Mouse (Mus musculus) heart, postnatal 14 days (tissue): ENCODE results near the gene Zfhx3. TPM values are rescaled to one million over a fixed set of nuclear protein-coding genes. Genes with fewer than 3 reads are reported as not detected.
"Not testable (repeated sequence)": the region's sequence is repeated elsewhere in the genome, so short reads cannot be mapped to it uniquely, and the experiment has no call there.

Experiments used
- DNase-seq, 2 experiments: peaks; one replicate each; pipeline ENCODE4 v3.0.0; 2021 to 2022
- intact Hi-C: fragments of 180-260 bp; cut with DNase I; formaldehyde crosslinking; loops from one replicate; pipeline ENCODE4 v1.15.1; 2025
- long read RNA-seq, 2 experiments: library from polyadenylated mRNA; stranded (forward); transcript quantifications; one replicate each; pipeline ENCODE4 v2.0.0; 2021
- total RNA-seq, 2 experiments: library from RNA; stranded (reverse); gene quantifications; 2 replicates each; pipeline ENCODE4 v1.2.3; 2021

The Zfhx3 gene
- 1 to 10 TPM; 8.2 to 8.8 TPM for total RNA-seq
- long read RNA-seq, experiment 1, partial matches to known transcripts: 0 of 2 reads
- long read RNA-seq, experiment 1, other reads (novel, unspliced or antisense): 2 of 2 reads
- long read RNA-seq, experiment 2, partial matches to known transcripts: 1 of 2 reads
- long read RNA-seq, experiment 2, other reads (novel, unspliced or antisense): 1 of 2 reads

- no peak for DNase-seq
- intact Hi-C loops: no loop called here
These were observed at the start of gene Zfhx3 for GRCm38 (mm10) chr8:107941922-107942694. Gene Zfhx3 (plus strand): TSS chr8:107942644.

DNA sequence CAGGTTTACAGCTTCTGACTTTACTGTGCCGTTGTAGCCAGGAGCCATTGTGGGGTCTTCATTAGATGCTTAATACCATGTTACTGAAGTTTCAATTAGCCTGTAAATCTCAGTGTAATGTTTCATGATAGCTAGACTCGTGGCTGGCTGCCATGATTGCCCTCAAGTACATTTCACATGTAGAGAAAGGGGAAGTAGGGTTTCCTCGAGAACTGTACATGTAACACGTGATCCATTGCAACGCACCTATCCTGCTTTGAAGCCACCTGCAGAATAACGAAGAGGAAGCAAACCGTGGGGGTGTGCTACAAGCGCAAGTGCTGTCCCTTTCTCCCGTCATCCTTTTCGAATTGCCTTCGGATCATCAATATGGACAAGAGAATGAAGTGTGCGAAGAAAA lies 23.5 kb upstream of the Zfhx3 start:
- DNase-seq: no peak
- intact Hi-C loops: no loop called here

DNA sequence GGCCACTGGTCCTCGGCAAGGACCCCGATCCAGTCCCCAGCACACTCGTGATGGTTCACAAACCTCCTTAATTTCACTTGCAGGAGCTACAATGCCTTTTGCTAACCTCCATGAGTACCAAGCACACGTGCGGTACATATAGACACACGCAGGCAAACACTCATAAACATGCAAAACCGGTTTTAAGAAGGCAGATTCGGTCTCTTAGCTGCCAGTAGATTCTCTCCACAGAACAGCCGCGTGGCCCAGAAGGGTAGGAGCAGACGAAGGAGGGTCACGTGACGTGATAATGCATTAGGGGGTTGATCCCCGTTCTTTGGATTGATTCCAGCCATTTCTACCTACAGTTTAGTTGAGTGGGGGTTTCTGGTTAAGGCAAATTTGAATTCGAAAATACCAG lies 16.3 kb upstream of the Zfhx3 start:
- DNase-seq: no peak
- intact Hi-C loops: no loop called here

- intact Hi-C loops: no loop called here
- DNase-seq: no peak
These were observed 5.7 kb upstream of the Zfhx3 start for GRCm38 (mm10) chr8:107936725-107937124.

DNA sequence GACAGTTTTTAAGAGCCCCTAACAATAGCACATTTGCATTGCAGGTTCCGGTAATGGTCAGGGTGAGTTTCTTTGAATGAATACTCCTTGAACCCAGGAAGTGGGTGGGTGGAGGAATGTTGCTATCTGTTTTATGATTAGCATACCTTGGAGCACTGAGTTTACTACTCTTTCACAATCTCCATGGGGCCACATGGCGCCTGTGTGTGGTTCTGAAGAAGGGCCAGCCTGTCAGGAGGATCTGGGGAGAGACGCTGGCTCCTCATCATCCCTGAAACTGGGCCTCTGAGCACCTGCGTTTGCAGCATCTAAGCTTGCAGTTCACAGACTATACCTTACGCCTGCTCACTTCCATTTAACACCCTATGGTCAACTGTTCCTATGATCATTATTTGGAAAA lies 4.2 kb upstream of the Zfhx3 start:
- intact Hi-C loops: not testable (repeated sequence)

DNA sequence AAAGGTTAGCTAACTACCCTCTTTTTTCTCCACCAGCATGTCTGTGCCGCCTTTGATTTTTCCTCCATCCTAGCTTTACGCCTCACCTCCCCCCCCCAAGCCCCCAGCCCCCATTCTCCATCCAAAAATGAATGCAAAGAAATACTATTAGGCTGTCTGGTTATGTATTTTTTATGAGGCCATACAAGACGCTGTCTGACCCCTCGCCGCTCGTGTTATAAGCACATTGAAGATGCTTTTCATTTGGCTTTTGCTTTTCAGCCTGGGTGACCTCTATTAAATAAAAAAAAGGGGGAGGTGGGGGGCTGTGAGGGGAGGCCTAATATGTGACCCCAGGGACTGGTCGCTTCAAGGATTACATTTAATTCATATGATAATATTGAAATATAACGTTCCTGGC lies 2.3 kb upstream of the Zfhx3 start:
- no peak for DNase-seq
- intact Hi-C loops: no loop called here

More for the DNA sequence above, 4.2 kb upstream of the Zfhx3 start:
- DNase-seq: not testable (repeated sequence)

DNA sequence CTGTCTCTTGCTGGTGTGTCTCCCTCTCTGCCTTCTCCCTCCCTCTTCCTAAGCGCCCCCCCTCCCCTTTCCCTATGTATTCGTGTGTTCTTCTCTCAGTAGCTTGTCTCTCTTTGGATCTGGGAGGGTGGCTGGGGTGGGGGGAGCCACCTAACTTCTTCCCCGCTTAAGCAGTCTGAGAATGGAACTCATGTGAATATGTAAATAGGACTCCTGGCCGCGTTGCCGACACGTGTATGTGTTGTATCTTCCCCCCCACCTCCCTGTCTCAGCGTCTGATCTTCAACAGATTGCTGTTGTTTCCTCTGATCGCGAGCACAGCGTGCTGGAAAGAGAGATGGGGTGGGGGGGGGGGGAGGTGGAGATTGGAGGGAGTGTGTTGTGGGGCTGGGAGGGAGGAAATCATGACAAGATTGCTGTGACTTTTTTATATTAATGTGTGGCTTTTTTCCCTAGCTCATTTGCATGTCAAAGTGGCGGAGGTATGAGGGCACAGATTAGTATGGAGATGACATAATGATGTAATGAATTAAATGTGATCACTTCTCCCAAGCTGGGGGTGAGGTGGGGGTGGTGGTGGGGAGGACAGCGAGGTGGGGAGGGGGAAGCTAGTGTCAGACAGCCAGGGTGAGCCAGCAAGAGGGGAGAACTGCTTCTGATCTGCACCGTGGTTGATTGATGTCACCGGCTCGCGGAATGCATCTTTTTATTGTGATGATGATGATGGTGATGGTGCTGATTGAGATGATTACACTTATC lies 487 bp downstream of the Zfhx3 start:
- intact Hi-C loops: no loop called here
- DNase-seq: no peak

DNA sequence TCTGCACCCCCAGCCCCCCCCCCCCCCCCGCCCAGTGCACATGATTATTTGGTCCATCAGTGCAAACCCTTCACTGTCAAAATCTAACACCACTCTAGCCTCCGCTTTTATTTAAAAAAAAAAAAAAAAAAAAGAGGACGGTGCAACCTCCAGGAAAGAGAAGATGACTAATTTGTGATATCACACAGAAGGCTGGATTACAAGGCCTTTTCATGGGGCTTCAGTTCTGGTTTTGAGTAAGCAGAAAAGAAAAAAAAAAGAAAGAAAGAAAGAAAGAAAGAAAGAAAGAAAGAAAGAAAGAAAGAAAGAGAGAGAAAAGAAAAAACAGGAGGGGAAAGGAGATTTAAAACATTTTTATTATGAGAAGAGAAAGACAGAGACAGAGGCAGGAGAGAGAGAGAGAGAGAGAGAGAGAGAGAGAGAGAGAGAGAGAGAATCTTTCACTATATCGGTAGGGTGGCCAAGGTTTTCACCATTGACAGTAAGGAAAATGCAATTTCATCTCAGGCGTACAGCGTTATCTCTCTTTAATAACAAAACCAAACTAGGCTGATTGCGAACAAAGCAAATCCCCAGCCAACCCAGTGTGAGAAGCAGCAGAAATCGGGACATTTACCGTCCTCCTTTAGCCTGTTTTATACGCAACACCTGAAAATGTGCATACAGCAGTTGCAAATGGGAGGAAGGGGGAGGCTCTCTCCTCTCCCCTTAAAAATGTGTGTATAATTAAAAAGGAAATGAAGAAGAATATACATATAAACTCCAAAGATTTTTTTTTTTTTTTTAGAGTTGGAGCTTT lies 1.3 kb downstream of the Zfhx3 start:
- no peak for DNase-seq
- intact Hi-C loops: no loop called here

- intact Hi-C loops: no loop called here
- DNase-seq: no peak
These were observed 2.5 kb downstream of the Zfhx3 start for GRCm38 (mm10) chr8:107944676-107945600.

- intact Hi-C loops: no loop called here
- DNase-seq: no peak
These were observed 4.4 kb downstream of the Zfhx3 start for GRCm38 (mm10) chr8:107946888-107947287.

DNA sequence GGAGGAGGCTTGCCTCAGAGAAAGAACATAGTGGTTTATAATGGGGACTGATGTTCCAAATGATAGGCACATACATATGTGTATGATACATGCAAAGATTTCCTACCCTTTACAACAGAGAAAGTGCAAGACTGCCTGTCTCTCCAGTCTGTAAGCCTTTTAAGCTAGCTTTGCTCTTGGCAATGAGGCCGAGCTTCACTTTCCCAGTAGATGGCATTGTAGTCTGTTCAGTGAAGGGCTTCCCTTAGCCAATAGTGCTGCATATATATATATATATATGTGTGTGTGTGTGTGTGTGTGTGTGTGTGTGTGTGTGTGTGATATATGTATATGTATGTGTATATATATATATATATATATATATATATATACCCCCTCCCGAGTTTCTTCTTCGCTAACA lies 13.4 kb downstream of the Zfhx3 start:
- intact Hi-C loops: no loop called here
- no peak for DNase-seq

DNA sequence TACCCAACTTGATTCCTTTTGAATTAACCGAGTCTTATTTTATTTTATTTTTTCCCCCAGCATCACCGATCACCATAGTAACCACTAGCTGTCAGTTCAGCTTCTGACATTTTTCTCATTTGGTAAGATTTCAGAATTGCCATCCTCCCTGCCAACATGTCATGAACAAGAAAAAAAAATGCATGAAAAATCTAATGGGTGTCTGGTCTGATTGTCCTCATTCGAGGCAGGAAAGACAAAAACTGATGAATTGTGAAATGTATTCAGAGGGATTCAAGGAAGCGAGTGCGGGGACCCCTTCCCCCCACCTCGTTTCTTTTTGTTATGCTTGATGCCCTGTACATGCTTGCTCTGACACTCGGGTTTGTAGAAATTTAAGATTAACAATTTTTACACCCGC lies 15.1 kb downstream of the Zfhx3 start:
- intact Hi-C loops: no loop called here

DNA sequence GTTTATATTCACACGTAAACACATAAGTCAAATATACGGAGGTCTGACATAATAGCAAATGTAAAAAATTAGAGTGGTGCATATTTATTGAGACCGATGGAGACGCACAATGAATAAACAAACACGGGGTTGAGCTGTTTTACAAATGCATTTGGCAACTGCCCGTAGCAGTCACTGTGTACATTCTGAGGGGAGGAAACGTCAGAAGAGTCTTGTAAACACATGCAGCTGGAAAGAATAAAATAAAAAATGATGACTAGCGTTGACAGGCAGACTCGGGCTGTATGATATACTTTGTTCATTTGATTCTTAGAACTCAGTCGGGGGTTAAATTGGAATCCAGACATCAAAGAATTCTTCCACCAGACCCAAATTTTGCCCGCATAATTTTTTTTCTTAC lies 18.0 kb downstream of the Zfhx3 start:
- intact Hi-C loops: no loop called here

More for the DNA sequence above, 15.1 kb downstream of the Zfhx3 start:
- no peak for DNase-seq

DNA sequence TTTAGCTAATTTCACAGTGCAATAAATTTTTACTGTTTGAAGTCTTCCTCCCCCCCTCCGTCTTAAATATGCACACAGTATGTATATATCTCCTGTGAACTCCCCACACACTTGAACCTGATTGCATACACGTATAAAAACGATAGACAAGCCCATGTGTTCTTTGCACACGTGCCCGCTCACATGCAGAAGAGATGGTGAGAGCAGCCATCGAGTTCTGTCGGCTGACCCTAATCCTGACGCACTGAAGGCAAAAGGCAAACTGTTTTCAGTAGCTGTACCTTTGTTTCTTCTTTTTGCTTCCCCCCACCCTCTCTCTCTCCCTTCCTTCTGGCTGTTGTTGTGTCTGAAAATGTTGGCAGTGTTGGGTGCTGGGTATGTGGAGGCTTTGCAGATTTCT lies 18.4 kb downstream of the Zfhx3 start:
- intact Hi-C loops: no loop called here
- no peak for DNase-seq

More for the DNA sequence above, 18.0 kb downstream of the Zfhx3 start:
- DNase-seq: no peak

DNA sequence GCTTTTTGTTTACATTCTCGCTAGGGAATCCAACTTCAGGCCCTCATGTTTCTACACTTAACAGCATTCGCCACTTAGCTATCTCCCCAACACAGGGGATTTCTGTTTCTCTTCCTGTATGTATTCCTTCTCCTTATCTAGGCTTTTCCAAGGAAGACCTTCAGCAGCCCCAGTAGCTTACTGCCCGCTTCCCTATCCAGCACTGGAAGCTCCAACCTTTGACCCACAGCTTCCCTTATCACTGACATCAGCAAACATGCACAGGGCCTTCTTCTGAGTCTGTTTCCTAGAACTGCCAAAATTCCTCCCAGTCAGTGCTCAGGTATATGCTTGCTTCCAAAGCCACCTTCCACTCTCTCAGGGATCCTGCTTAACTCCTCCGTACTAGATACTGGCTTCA lies 29.8 kb downstream of the Zfhx3 start:
- DNase-seq: no peak
- intact Hi-C loops: no loop called here

- intact Hi-C loops: no loop called here
- DNase-seq: no peak
These were observed 32.0 kb downstream of the Zfhx3 start for GRCm38 (mm10) chr8:107974451-107974850.

GRCm38 (mm10) chr8:107978247-107978646 lies 35.8 kb downstream of the Zfhx3 start:
- intact Hi-C loops: no loop called here
- no peak for DNase-seq

- DNase-seq: no peak
- intact Hi-C loops: no loop called here
These were observed 38.2 kb downstream of the Zfhx3 start for GRCm38 (mm10) chr8:107980618-107981017.

DNA sequence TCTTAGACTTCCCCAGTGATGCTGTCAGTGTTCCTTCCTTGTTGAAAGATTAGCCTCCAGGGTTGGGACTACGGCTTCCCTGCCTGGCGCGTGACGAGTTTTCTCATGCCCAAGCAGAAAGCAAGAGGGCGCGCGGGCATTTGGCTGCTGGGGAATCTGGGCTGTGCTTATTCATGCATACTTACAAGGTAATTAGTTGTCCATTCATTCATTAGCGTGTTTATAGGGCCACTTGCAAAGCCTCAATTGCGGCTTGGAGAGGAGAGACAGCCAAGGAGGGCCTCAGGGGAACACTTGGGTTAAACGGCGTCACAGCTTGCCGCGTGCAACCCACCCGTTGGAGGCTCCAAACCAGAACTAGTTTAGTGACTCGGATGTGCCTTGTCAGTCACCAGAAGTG lies 44.2 kb downstream of the Zfhx3 start:
- DNase-seq: no peak
- intact Hi-C loops: no loop called here

- no peak for DNase-seq
- intact Hi-C loops: no loop called here
These were observed 56.4 kb downstream of the Zfhx3 start for GRCm38 (mm10) chr8:107998874-107999273.
